Mouse (Mus musculus): ENCODE results near the gene Kcnq2.

Gene Kcnq2

GRCm38 (mm10) chr2:181042376-181042775, 92.7 kb downstream of the Kcnq2 start:
- no peak for DNase-seq (ENCODE audit: low spot score)

- DNase-seq (ENCODE audit: low spot score), result no peak
Observed at GRCm38 (mm10) chr2:181041941-181042340, 93.2 kb downstream of the Kcnq2 start.

- DNase-seq (ENCODE audit: low spot score), result no peak
Observed at GRCm38 (mm10) chr2:181039356-181039680, 95.8 kb downstream of the Kcnq2 start.

GRCm38 (mm10) chr2:181038644-181039355, 96.3 kb downstream of the Kcnq2 start:
- DNase-seq (ENCODE audit: low spot score), result peak; percentile 67

DNA sequence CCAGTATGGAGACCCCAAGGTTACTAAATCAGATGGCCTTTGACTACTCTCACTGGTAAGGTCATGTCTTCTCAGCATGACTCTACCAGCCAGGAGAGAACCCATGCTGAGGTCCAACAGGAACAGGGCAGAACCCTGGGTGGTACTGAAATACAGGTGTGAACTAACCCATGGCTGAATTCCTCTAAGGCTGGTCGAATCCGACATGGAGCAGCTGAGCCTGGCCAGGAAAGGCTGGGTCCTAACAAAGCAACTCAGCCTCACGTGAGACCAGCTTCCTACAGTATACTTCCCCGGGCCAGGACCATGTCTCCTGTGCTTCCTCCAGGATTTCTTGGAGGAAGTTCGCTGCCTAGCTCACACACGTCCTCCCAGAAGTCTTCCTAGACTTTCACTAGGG, 98.5 kb downstream of the Kcnq2 start:
- DNase-seq (ENCODE audit: low spot score), result no peak

DNA sequence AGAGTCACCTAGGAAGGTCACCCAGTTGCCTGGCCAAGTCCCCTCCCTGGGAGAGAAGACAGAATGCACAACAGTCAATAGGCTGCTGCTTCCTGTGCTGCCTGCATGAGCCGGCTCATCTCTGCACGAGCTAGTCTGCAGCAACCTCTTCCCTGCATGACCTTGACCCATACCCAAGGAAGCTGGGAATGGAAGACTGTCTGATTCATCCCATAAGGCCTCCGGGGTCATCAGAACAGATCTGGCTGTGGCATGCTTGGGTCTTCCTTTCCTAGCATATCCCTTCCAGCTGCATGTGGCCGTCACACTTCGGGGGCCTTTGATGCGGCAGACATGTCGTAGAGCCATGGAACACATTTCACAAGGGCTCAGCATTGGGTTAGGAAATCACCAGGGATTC, 99.9 kb downstream of the Kcnq2 start:
- no peak for DNase-seq (ENCODE audit: low spot score)

GRCm38 (mm10) chr2:181033310-181033709, 101.8 kb downstream of the Kcnq2 start:
- DNase-seq (ENCODE audit: low spot score), result no peak

DNA sequence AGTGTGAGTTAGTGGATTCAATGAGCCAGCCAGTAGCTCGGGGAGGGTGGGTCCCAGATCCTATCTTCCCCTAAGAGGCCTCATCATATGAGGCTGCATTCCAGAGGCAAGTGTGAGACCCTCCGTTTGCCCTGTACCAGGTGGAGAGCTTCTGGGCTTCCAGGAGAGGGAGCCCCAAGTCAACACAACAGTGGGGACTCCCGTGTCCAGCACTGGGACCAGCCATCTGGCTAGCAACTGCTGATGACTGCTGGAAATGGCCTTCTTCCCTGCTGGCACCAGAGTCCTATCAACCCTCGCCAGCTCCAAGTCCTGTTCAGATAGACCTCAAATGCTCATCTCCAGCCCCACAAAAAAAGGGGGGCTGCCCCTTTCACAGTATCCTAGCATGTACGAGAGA, 102.7 kb downstream of the Kcnq2 start:
- DNase-seq (ENCODE audit: low spot score), result peak; percentile 70

GRCm38 (mm10) chr2:181031406-181031934, 103.6 kb downstream of the Kcnq2 start:
- DNase-seq (ENCODE audit: low spot score), result no peak
